Mouse (Mus musculus): ENCODE measurements around the gene Kctd21. TPM values are rescaled to one million over a fixed set of nuclear protein-coding genes. Genes with fewer than 3 reads are reported as not detected.

Kctd21 gene
- polyA plus RNA-seq, 1 experiment from 2014 or later = 5.4 TPM

- WGBS = 95% methylated on average over 15 of the region's 15 CpGs
- Histone ChIP-seq H3K4me3 (ENCODE audit: low read depth, low read length) (no peak overlapping the region), H3K4me1 (replicated peaks; ENCODE audit: control insufficient read depth, insufficient read depth, low read length) (peaks cover 30% of the 10 kb centered on the region), H3K4me2 (ENCODE audit: low read length) (no peak overlapping the region), H3K27ac (ENCODE audit: low read depth) (no peak overlapping the region), H3K9me3 (ENCODE audit: control insufficient read depth, low read length) (no peaks in the 10 kb centered on the region), H3K9ac (ENCODE audit: low read length) (no peak overlapping the region), H3K36me3 (ENCODE audit: control insufficient read depth, insufficient read depth, low read length) (no peaks in the 10 kb centered on the region), H3K27me3 (replicated peaks; ENCODE audit: control insufficient read depth, insufficient read depth, low read length) (no peaks in the 10 kb centered on the region)
- no peak for ATAC-seq (replicated peaks; ENCODE audit: low FRiP score, low TSS enrichment, low read depth)
- no peak for DNase-seq (ENCODE audit: low spot score)
Observed at GRCm38 (mm10) chr7:97347464-97347863, 15.3 kb downstream of the Kctd21 start.

- H3K9ac ChIP-seq (ENCODE audit: low read length) = no peak overlapping the region
- H3K27ac ChIP-seq (ENCODE audit: low read depth) = no peak overlapping the region
- no peaks in the 10 kb centered on the region for H3K27me3 ChIP-seq (replicated peaks; ENCODE audit: control insufficient read depth, insufficient read depth, low read length)
- ATAC-seq (replicated peaks; ENCODE audit: low FRiP score, low TSS enrichment, low read depth) = no peak
- no peak overlapping the region for H3K4me3 ChIP-seq (ENCODE audit: low read depth, low read length)
- no peaks in the 10 kb centered on the region for H3K9me3 ChIP-seq (ENCODE audit: control insufficient read depth, low read length)
- peaks cover 22% of the 10 kb centered on the region; the same call in 1 of the 2 replicates for H3K4me1 ChIP-seq (replicated peaks; ENCODE audit: control insufficient read depth, insufficient read depth, low read length)
- 87% methylated on average over 3 of the region's 3 CpGs for WGBS
- no peak overlapping the region for H3K4me2 ChIP-seq (ENCODE audit: low read length)
- DNase-seq (ENCODE audit: low spot score) = no peak
- no peaks in the 10 kb centered on the region for H3K36me3 ChIP-seq (ENCODE audit: control insufficient read depth, insufficient read depth, low read length)
Observed at GRCm38 (mm10) chr7:97348318-97348717, 16.2 kb downstream of the Kctd21 start.

GRCm38 (mm10) chr7:97348836-97349235, 16.7 kb downstream of the Kctd21 start:
- H3K4me1 ChIP-seq (replicated peaks; ENCODE audit: control insufficient read depth, insufficient read depth, low read length) = peaks cover 17% of the 10 kb centered on the region; the same call in 1 of the 2 replicates
- no peak overlapping the region for H3K4me3 ChIP-seq (ENCODE audit: low read depth, low read length)
- DNase-seq (ENCODE audit: low spot score) (no peak), ATAC-seq (replicated peaks; ENCODE audit: low FRiP score, low TSS enrichment, low read depth) (no peak)
- no peaks in the 10 kb centered on the region for H3K36me3 ChIP-seq (ENCODE audit: control insufficient read depth, insufficient read depth, low read length)
- H3K27me3 ChIP-seq (replicated peaks; ENCODE audit: control insufficient read depth, insufficient read depth, low read length) = no peaks in the 10 kb centered on the region
- H3K9ac ChIP-seq (ENCODE audit: low read length) = no peak overlapping the region
- H3K9me3 ChIP-seq (ENCODE audit: control insufficient read depth, low read length) = no peaks in the 10 kb centered on the region
- WGBS = 83% methylated on average over 5 of the region's 5 CpGs
- no peak overlapping the region for H3K4me2 ChIP-seq (ENCODE audit: low read length)
- no peak overlapping the region for H3K27ac ChIP-seq (ENCODE audit: low read depth)

DNA sequence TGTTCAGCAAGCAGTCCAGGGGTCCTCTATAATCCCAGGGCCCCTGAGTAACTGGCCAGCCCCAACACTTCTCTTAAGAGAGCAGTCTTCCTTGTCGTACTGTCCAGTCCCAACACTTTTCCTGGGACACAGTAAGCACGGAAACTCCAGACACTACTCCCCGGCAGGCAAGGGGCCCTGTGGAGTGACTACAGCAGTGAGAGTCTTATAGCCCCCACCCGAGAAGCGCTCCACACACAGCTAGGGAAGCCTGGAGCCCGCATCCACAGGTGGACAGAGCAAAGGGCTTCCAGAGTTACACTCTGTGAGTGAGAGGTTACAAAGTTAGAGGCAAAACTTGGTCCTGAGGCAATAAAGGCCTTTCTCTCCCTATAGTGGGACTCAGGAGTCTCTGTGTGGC, 17.3 kb downstream of the Kctd21 start:
- no peak overlapping the region for H3K4me2 ChIP-seq (ENCODE audit: low read length)
- peaks cover 14% of the 10 kb centered on the region; the same call in 1 of the 2 replicates for H3K4me1 ChIP-seq (replicated peaks; ENCODE audit: control insufficient read depth, insufficient read depth, low read length)
- H3K4me3 ChIP-seq (ENCODE audit: low read depth, low read length) = no peak overlapping the region
- ATAC-seq (replicated peaks; ENCODE audit: low FRiP score, low TSS enrichment, low read depth) = no peak
- no peak overlapping the region for H3K9ac ChIP-seq (ENCODE audit: low read length)
- H3K27me3 ChIP-seq (replicated peaks; ENCODE audit: control insufficient read depth, insufficient read depth, low read length) = no peaks in the 10 kb centered on the region
- no peak overlapping the region for H3K27ac ChIP-seq (ENCODE audit: low read depth)
- DNase-seq (ENCODE audit: low spot score) = no peak
- WGBS = 90% methylated on average over 6 of the region's 6 CpGs
- no peaks in the 10 kb centered on the region for H3K9me3 ChIP-seq (ENCODE audit: control insufficient read depth, low read length)
- H3K36me3 ChIP-seq (ENCODE audit: control insufficient read depth, insufficient read depth, low read length) = no peaks in the 10 kb centered on the region

GRCm38 (mm10) chr7:97350891-97351290, 18.8 kb downstream of the Kctd21 start:
- ATAC-seq (replicated peaks; ENCODE audit: low FRiP score, low TSS enrichment, low read depth) = no peak
- H3K9ac ChIP-seq (ENCODE audit: low read length) = no peak overlapping the region
- WGBS = 94% methylated on average over 5 of the region's 5 CpGs

DNA sequence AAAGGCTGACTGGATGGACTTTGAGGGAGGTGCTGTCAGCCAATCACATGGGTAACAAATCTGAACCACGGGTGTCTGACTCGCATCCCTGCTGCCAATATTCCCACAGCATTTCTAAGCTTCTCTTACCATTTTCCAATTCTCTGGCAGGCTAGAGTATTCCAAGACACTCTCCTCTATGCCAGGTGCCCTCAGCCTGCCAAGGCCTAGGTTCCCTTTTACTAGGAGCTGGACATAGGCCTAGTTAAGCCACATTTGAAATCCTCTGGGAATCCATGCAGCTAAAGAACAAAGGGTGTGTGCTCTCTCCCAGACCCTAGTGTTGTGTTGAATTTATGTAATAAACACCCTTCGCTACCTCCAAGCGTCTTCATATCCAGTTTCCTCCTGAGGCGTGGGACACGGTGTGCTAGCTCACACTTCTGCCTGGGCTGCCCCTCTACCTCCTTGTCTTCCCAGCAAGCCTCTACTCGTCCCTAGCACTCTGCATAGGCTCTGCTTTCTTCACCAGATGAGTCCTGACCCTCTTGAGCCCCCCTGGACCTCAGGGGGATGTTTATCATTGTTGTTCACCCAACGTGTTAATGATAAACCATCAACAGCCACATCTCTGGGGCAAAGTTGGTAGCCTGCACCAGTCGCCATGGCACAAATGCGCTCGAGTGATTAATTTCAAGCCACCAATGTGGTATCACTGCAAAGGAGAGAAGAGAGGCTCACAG, 19.8 kb downstream of the Kctd21 start:
- 86% methylated on average over 11 of the region's 11 CpGs for WGBS
- no peak overlapping the region for H3K4me3 ChIP-seq (ENCODE audit: low read depth, low read length)
- DNase-seq (ENCODE audit: low spot score) (no peak), ATAC-seq (replicated peaks; ENCODE audit: low FRiP score, low TSS enrichment, low read depth) (no peak)
- H3K9me3 ChIP-seq (ENCODE audit: control insufficient read depth, low read length) = no peaks in the 10 kb centered on the region
- H3K27me3 ChIP-seq (replicated peaks; ENCODE audit: control insufficient read depth, insufficient read depth, low read length) = no peaks in the 10 kb centered on the region
- H3K27ac ChIP-seq (ENCODE audit: low read depth) = no peak overlapping the region
- H3K36me3 ChIP-seq (ENCODE audit: control insufficient read depth, insufficient read depth, low read length) = no peaks in the 10 kb centered on the region
- H3K9ac ChIP-seq (ENCODE audit: low read length) = no peak overlapping the region
- H3K4me1 ChIP-seq (replicated peaks; ENCODE audit: control insufficient read depth, insufficient read depth, low read length) = peaks cover 6% of the 10 kb centered on the region; the same call in 1 of the 2 replicates
- no peak overlapping the region for H3K4me2 ChIP-seq (ENCODE audit: low read length)

More at GRCm38 (mm10) chr7:97350891-97351290, 18.8 kb downstream of the Kctd21 start:
- Histone ChIP-seq H3K4me2 (ENCODE audit: low read length) (no peak overlapping the region), H3K36me3 (ENCODE audit: control insufficient read depth, insufficient read depth, low read length) (no peaks in the 10 kb centered on the region), H3K27me3 (replicated peaks; ENCODE audit: control insufficient read depth, insufficient read depth, low read length) (no peaks in the 10 kb centered on the region), H3K27ac (ENCODE audit: low read depth) (no peak overlapping the region), H3K9me3 (ENCODE audit: control insufficient read depth, low read length) (no peaks in the 10 kb centered on the region), H3K4me1 (replicated peaks; ENCODE audit: control insufficient read depth, insufficient read depth, low read length) (peaks cover 6% of the 10 kb centered on the region; the same call in 1 of the 2 replicates), H3K4me3 (ENCODE audit: low read depth, low read length) (no peak overlapping the region)
- no peak for DNase-seq (ENCODE audit: low spot score)

DNA sequence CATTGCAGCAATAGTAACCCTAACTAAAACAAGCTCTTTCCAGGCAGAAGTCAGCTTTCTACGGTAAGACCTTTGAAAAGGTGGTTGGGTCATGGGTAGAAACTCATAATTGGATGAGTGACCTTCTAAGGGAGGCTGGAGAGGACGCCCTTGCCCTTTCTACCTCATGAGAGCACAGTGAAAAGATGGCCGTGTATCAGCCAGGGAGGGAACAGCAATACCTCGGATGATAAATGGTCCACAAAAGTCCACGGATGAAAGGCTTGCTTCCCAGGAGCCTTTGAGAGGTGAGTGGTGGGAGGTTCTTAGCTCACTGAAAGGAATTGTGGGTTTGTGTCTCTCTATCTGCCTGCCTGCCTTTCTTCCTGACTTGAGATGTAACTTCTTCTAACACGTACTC, 21.2 kb downstream of the Kctd21 start:
- H3K9me3 ChIP-seq (ENCODE audit: control insufficient read depth, low read length) = no peaks in the 10 kb centered on the region
- WGBS = 80% methylated on average over 6 of the region's 6 CpGs
- no peak overlapping the region for H3K9ac ChIP-seq (ENCODE audit: low read length)
- H3K4me3 ChIP-seq (ENCODE audit: low read depth, low read length) = no peak overlapping the region
- H3K36me3 ChIP-seq (ENCODE audit: control insufficient read depth, insufficient read depth, low read length) = no peaks in the 10 kb centered on the region
- DNase-seq (ENCODE audit: low spot score) (no peak), ATAC-seq (replicated peaks; ENCODE audit: low FRiP score, low TSS enrichment, low read depth) (no peak)
- no peaks in the 10 kb centered on the region for H3K27me3 ChIP-seq (replicated peaks; ENCODE audit: control insufficient read depth, insufficient read depth, low read length)
- H3K4me2 ChIP-seq (ENCODE audit: low read length) = no peak overlapping the region
- H3K27ac ChIP-seq (ENCODE audit: low read depth) = no peak overlapping the region
- peaks cover 6% of the 10 kb centered on the region; the same call in 1 of the 2 replicates for H3K4me1 ChIP-seq (replicated peaks; ENCODE audit: control insufficient read depth, insufficient read depth, low read length)

DNA sequence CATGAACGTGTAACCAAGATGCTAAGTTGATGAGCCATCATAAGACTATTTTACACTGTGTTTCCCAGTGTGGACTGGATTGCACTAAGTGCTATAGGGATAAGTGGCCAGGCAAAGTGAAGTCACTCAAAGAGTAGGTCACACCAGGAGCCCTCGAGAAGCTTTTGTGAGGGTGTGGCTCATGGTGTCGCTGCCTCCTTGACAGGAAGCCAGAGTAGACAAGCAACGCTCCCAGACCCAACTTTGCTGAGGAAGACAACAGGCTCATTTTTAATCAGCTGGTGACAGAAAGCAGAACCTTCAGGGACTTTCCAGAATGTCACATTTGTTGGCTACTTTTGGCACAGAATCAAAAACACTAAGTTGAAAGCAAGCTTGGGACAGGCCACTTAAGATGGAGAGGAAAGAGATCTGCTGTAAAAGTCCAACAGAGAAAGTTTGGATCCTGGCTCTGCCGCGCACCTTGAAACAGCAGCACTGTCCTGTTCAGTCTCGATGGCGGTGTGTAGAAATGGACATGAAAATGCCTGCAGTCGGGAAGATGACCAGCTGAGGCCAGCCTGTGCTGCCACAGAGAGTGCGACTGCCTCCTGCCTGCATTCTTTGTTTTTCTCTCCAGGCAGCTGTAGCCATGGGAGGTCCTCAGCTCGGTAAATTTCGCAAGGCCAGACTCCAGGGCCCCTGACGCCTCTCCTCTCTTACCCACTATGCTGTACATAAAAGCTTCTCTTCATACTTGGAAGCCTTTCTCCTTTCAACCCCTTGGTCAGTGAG, 23.1 kb downstream of the Kctd21 start:
- Histone ChIP-seq H3K4me3 (ENCODE audit: low read depth, low read length) (no peak overlapping the region), H3K4me2 (ENCODE audit: low read length) (no peak overlapping the region), H3K27ac (ENCODE audit: low read depth) (no peak overlapping the region), H3K4me1 (replicated peaks; ENCODE audit: control insufficient read depth, insufficient read depth, low read length) (peaks cover 6% of the 10 kb centered on the region; the same call in 1 of the 2 replicates), H3K9ac (ENCODE audit: low read length) (no peak overlapping the region), H3K27me3 (replicated peaks; ENCODE audit: control insufficient read depth, insufficient read depth, low read length) (no peaks in the 10 kb centered on the region), H3K9me3 (ENCODE audit: control insufficient read depth, low read length) (no peaks in the 10 kb centered on the region), H3K36me3 (ENCODE audit: control insufficient read depth, insufficient read depth, low read length) (no peaks in the 10 kb centered on the region)
- no peak for ATAC-seq (replicated peaks; ENCODE audit: low FRiP score, low TSS enrichment, low read depth)
- WGBS = 38% methylated on average over 13 of the region's 13 CpGs
- DNase-seq (ENCODE audit: low spot score) = no peak
